Mouse (Mus musculus): Measurements from ENCODE around the gene Psmg4.

- TF ChIP-seq POLR2A (IDR thresholded peaks at IDR 0.05; ENCODE audit: insufficient read length, low read depth) (no peak), E2F4 (IDR thresholded peaks at IDR 0.05; ENCODE audit: insufficient read depth) (no peak), USF1 (IDR thresholded peaks at IDR 0.05; ENCODE audit: low read depth) (no peak), TCF3 (IDR thresholded peaks at IDR 0.05; ENCODE audit: insufficient read length, low read depth) (no peak), MAX (IDR thresholded peaks at IDR 0.05; ENCODE audit: low read depth) (no peak), CEBPB (IDR thresholded peaks at IDR 0.05; ENCODE audit: insufficient read depth, poor library complexity, severe bottlenecking) (no peak), POLR2AphosphoS2 (IDR thresholded peaks at IDR 0.05; ENCODE audit: insufficient read length, low read depth) (no peak), MYOD1 (IDR thresholded peaks at IDR 0.05; ENCODE audit: control insufficient read depth in 1 of 3, insufficient read length in 2 of 3, low read depth in 2 of 3) (no peak), TCF12 (IDR thresholded peaks at IDR 0.05; ENCODE audit: insufficient read depth, poor library complexity, severe bottlenecking) (no peak), MYOG (IDR thresholded peaks at IDR 0.05; ENCODE audit: control insufficient read depth in 1 of 3, insufficient read depth in 1 of 3, insufficient read length in 2 of 3, low read depth in 2 of 3) (no peak)
Measured at GRCm38 (mm10) chr13:34195676-34196075, 32.9 kb downstream of the Psmg4 start.

All from myocyte (in vitro differentiated cells).